Mouse (Mus musculus): Measurements from ENCODE around the gene Dnajc9. TPM values are rescaled to one million over a fixed set of nuclear protein-coding genes. Genes with fewer than 3 reads are reported as not detected.

Gene Dnajc9
- 150 TPM for polyA plus RNA-seq (2017; shearing (Covaris generic))

GRCm38 (mm10) chr14:20388441-20389129 lies at the start of gene Dnajc9:
TSS of gene Dnajc9 (minus strand) at chr14:20388910.

DNA sequence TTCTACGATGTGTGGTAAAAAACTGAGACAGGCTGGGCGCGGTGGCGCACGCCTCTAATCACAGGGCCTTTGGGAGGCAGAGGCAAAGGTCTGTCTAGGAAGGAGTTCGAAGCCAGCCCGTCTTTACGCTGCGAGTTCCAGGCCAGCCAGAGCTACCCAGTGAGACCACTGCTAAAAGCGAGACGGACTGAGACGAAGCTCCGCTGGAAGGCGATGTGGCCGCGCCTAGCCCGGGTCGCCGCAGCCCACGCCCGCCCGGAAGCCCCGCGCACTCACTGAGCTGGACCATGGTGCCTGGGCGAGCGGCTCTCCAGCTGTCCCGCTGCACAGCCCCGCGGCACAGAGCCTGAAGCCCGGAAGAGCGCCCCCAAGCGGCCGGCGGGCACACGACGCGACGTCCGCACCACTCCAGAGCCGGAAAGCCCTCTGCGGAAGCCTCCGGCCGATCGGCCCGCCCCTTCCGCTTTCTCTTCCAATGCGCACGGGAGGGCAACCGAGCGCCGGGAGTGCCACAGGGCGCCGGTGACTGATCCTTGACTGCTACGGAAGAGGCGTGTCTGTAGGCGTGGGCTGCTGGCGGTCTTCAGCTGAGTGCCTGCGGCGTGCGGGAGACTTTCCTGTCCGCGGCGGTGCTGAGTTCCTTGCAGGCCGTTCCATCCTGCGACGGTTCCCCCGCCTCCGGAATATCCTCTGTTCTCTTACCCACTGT lies 4.6 kb upstream of the Dnajc9 start, which contains the start of gene Mrps16:
Gene Mrps16 (minus strand): TSS at position 430 of the 709 bp plus-strand sequence.

DNA sequence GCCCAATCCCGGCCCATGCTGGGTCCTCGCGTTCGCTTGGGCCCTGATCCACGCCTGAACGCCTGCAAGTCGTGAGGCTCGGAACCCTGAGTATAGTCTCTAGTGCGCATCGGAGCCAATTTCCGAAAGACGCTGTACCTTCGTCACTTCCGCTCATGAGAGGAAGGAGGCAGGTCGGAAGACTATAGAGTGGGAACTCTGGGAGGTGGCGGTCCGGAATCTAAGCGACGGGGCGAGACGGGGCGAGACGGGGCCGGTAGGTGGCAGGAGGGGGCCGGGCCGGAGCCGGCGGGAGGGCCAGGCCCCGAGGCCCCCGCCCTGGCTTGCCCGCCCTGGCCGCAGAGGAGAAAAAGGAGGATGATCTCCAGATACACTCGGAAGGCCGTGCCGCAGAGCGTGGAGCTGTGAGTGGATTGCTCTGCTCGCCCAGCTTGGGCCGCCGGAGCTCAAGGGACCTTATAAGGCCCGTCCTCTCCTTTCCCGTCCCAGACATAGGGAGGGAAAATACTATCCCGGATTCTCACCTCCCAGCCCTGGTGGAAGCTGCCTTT lies 40.6 kb downstream of the Dnajc9 start, which contains the start of the genes Ecd and Fam149b:
Gene Ecd (minus strand): TSS at position 131 of the 551 bp plus-strand sequence.
Gene Fam149b (plus strand): TSS at position 172 of the 551 bp plus-strand sequence.

Other genes with a start within 250 kb of the Dnajc9 start
- gene Kcnk5, start 207.1 kb downstream of the Dnajc9 start, polyA plus RNA-seq (2017; shearing (Covaris generic)): 7.1 TPM
- not detected for gene Kcnk16, start 119.7 kb downstream of the Dnajc9 start, polyA plus RNA-seq (2017; shearing (Covaris generic))
- 20.2 TPM for gene Nudt13, start 94.2 kb downstream of the Dnajc9 start, polyA plus RNA-seq (2017; shearing (Covaris generic))
- gene Ecd, start 40.8 kb downstream of the Dnajc9 start, polyA plus RNA-seq (2017; shearing (Covaris generic)): 71.3 TPM
- gene Fam149b, start 40.7 kb downstream of the Dnajc9 start, polyA plus RNA-seq (2017; shearing (Covaris generic)): 90.6 TPM
- gene Mrps16, start 4.7 kb upstream of the Dnajc9 start, polyA plus RNA-seq (2017; shearing (Covaris generic)): 109 TPM
- not detected for gene Cfap70, start 63.3 kb upstream of the Dnajc9 start, polyA plus RNA-seq (2017; shearing (Covaris generic))
- 56.3 TPM for gene Anxa7, start 91.2 kb upstream of the Dnajc9 start, polyA plus RNA-seq (2017; shearing (Covaris generic))
- 0.89 TPM for gene Mss51, start 108.0 kb upstream of the Dnajc9 start, polyA plus RNA-seq (2017; shearing (Covaris generic))
- 12.9 TPM for gene Ppp3cb, start 157.7 kb upstream of the Dnajc9 start, polyA plus RNA-seq (2017; shearing (Covaris generic))

All from activated CD4-positive, CD25-positive, alpha-beta regulatory T cell, adult 9 weeks (primary cell).